25 mouse cellular contexts compared by ENCODE assay signal in the genomic region with DNA sequence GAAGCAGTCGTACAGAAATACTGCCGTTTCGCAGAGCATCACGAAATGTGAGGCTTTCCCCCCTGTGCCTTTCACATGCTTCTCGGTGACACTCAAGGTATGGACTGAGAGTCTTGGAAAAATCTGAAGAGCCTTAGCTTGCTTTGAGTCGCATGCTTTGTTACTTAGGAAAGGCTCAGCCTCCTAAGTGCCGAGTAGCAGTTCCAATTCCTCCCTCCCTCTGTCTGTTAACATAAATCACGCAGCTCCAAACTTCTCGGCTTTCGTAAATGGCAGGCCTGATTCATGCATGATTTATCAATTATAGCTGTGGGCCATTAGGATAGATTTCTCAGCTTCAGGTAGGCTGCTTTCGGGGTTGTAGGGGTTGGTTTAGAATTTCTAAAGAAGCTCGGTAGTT.
DNase-seq lines count a peak whose midpoint lies in the region; ATAC-seq and TF ChIP-seq lines count a peak whose summit lies in the region.
"Had no signal": no experiment of that assay in that cellular context is flagged by ENCODE, and none has a peak within 500 bp of the region (broad histone marks: within the 10 kb centered on the region; RNA-seq: fewer than 3 reads in every experiment).

No protein-coding gene starts in this region.

- ATAC-seq in kidney, postnatal 0 days (replicated peaks; ENCODE audit: low FRiP score, low read depth) = no peak
- peak; percentile 72; the same call in 1 of the 2 replicates for ATAC-seq in embryonic facial prominence, embryonic 14.5 days (ENCODE audit: low read depth)
- no peak for ATAC-seq in monocyte, adult 5-6 weeks (replicated peaks; ENCODE audit: insufficient number of reproducible peaks, low FRiP score, low TSS enrichment, poor library complexity, severe bottlenecking)
- ATAC-seq: intestine, postnatal 0 days had no signal

- no peaks in the 10 kb centered on the region for H3K27me3 ChIP-seq in kidney, postnatal 0 days (ENCODE audit: insufficient read depth, low read length)
- H3K27me3 ChIP-seq in embryonic facial prominence, embryonic 14.5 days (replicated peaks; ENCODE audit: control insufficient read depth, insufficient read depth, low read length) = no peaks in the 10 kb centered on the region
- H3K27me3 ChIP-seq: CH12.LX; embryonic facial prominence, embryonic 12.5 days; heart, embryonic 13.5 days; limb, embryonic 13.5 days had no signal

- no peak for DNase-seq in gastrocnemius, adult 2 months
- DNase-seq in gastrocnemius, postnatal 25 days = no peak
- DNase-seq in kidney, postnatal 0 days (ENCODE audit: low spot score) = peak; percentile 60
- no peak for DNase-seq in kidney, adult 9 months
- DNase-seq in embryonic facial prominence, embryonic 14.5 days (ENCODE audit: low spot score) = peak; percentile 54
- DNase-seq in mesoderm, embryonic 11.5 days (ENCODE audit: low read depth, low spot score) = peak; percentile 43
- DNase-seq: B cell, adult 2 months; cerebellum, adult 2 months; cerebellum, postnatal 14 days; heart, postnatal 10 days; kidney, postnatal 36 days; lung, postnatal 4 days; midbrain, embryonic 14.5 days; right cerebral cortex, postnatal 4 days; thymus, postnatal 4 days had no signal

- no peak for TF ChIP-seq CTCF in gastrocnemius, adult 2 months (IDR thresholded peaks at IDR 0.05)
- TF ChIP-seq CTCF in kidney, postnatal 0 days (IDR thresholded peaks at IDR 0.05; ENCODE audit: low read depth) = no peak

- no peaks in the 10 kb centered on the region for H3K9me3 ChIP-seq in kidney, postnatal 0 days (replicated peaks; ENCODE audit: low read length)
- 0 out of 2 replicates have a peak, but pooled peaks cover 7% of the 10 kb centered on the region for H3K9me3 ChIP-seq in embryonic facial prominence, embryonic 14.5 days (ENCODE audit: control insufficient read depth, low read length)
- H3K9me3 ChIP-seq: embryonic facial prominence, embryonic 12.5 days; heart, embryonic 13.5 days; limb, embryonic 13.5 days had no signal

- no peaks in the 10 kb centered on the region for H3K4me1 ChIP-seq in kidney, postnatal 0 days (replicated peaks; ENCODE audit: insufficient read depth, low read length)
- 0 out of 2 replicates have a peak, but pooled peaks cover 2% of the 10 kb centered on the region for H3K4me1 ChIP-seq in embryonic facial prominence, embryonic 14.5 days (ENCODE audit: control insufficient read depth, insufficient read depth, low read length)
- H3K4me1 ChIP-seq: embryonic facial prominence, embryonic 12.5 days; limb, embryonic 13.5 days had no signal

- no peak overlapping the region for H3K9ac ChIP-seq in kidney, postnatal 0 days (ENCODE audit: low read depth, low read length)
- no peak overlapping the region for H3K9ac ChIP-seq in embryonic facial prominence, embryonic 14.5 days (ENCODE audit: low read depth, low read length)
- H3K9ac ChIP-seq: embryonic facial prominence, embryonic 12.5 days; heart, embryonic 13.5 days; hindbrain, embryonic 14.5 days; limb, embryonic 13.5 days had no signal

- peak overlapping the region; percentile 14; the same call in 1 of the 2 replicates for H3K4me2 ChIP-seq in kidney, postnatal 0 days (ENCODE audit: low read length)
- H3K4me2 ChIP-seq in embryonic facial prominence, embryonic 14.5 days (ENCODE audit: low read depth, low read length) = no peak overlapping the region
- H3K4me2 ChIP-seq: embryonic facial prominence, embryonic 12.5 days; heart, embryonic 13.5 days; hindbrain, embryonic 14.5 days; limb, embryonic 13.5 days; liver, embryonic 11.5 days had no signal

- peak overlapping the region; percentile 52 for H3K4me3 ChIP-seq in gastrocnemius, adult 2 months
- no peak overlapping the region for H3K4me3 ChIP-seq in kidney, postnatal 0 days (replicated peaks; ENCODE audit: low read depth, low read length)
- H3K4me3 ChIP-seq in embryonic facial prominence, embryonic 14.5 days (ENCODE audit: low read depth, low read length) = no peak overlapping the region
- H3K4me3 ChIP-seq: embryonic facial prominence, embryonic 12.5 days; heart, embryonic 13.5 days; layer of hippocampus, adult 2 months; left cerebral cortex, adult 2 months; limb, embryonic 13.5 days had no signal

- WGBS in kidney, postnatal 0 days = 36% methylated on average over 12 of the region's 12 CpGs
- WGBS in embryonic facial prominence, embryonic 14.5 days = 59% methylated on average over 12 of the region's 12 CpGs

- peak overlapping the region; percentile 78 for H3K27ac ChIP-seq in gastrocnemius, adult 2 months
- H3K27ac ChIP-seq in kidney, postnatal 0 days = no peak overlapping the region
- H3K27ac ChIP-seq in embryonic facial prominence, embryonic 14.5 days (replicated peaks; ENCODE audit: low read depth, low read length) = no peak overlapping the region
- H3K27ac ChIP-seq: embryonic facial prominence, embryonic 12.5 days; hindbrain, embryonic 14.5 days; layer of hippocampus, adult 2 months; left cerebral cortex, adult 2 months; limb, embryonic 13.5 days had no signal

- intact Hi-C loops in gastrocnemius, adult 2 months (cut with DNase I) = no loop called here

- H3K36me3 ChIP-seq in kidney, postnatal 0 days (ENCODE audit: insufficient read depth, low read length) = no peaks in the 10 kb centered on the region
- H3K36me3 ChIP-seq in embryonic facial prominence, embryonic 14.5 days (ENCODE audit: control insufficient read depth, insufficient read depth, low read length) = peaks cover 8% of the 10 kb centered on the region; the same call in 1 of the 2 replicates
- H3K36me3 ChIP-seq: embryonic facial prominence, embryonic 12.5 days had no signal

Comparison
In these comparisons a context has a peak if more than half of its experiments do, and no peak if none do; other contexts are left out.
1. DNase-seq: peak in kidney, postnatal 0 days (single experiment), embryonic facial prominence, embryonic 14.5 days (single experiment) and mesoderm, embryonic 11.5 days (single experiment); none in gastrocnemius, adult 2 months (single experiment), gastrocnemius, postnatal 25 days (single experiment) and kidney, adult 9 months (single experiment).